Mouse (Mus musculus): ENCODE measurements around the gene Slc34a1.

Gene Slc34a1

DNA sequence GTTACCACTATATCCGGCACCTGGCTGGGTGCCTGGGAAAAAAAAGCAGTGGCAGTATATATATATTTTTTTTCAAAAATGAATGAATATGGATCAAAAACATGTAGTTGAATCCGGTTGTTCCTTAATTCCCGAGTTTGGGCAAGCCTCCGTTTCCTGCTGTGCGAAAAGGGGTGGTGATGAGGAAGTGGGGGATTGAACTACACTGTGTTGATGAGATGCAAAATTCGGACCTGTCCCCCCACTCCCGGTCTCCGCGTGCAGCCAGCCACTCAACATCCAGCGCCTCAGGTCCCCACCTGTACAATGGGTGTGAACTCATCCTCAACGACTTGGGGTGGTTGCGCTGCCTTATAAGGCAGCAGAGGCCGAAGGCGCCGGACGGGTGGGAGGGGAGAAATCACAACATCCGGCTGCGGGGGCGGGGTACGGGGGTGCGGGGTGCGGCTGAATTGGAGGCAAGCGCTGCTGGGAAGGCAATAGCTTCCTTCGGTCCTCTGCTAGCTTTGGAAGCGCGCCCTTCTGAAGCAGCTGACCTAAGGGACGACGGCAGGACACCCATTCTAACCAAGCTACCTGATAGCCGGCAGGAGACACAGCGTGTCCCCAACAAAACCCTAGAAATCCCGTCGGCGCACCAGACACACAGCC is 46.4 kb downstream of the Slc34a1 start:
- DNase-seq, result peak; percentile 83 to 90

DNA sequence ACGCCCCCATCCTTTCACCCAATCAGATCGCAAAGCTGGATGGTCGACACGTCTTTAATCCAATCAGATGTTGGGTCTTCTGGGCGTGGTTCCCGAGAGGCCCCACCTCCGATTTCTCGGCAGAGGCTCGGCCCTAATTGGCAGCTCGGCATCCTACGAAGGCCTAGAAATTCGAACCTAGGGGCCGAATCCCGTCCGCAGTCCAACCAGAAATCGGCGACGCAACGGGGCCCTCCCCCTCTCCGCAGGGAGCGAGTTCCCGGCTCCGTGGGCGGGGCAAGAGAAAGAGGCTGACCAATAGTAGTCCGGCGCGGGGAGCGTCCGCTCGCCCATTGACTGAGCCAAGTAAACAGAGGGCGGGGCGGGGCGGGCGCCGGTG is 46.9 kb downstream of the Slc34a1 start, which contains the start of gene Grk6:
Grk6 (plus strand) TSS at position 136 of the 379 bp plus-strand sequence.
- DNase-seq, result peak; percentile 99 to 100

DNA sequence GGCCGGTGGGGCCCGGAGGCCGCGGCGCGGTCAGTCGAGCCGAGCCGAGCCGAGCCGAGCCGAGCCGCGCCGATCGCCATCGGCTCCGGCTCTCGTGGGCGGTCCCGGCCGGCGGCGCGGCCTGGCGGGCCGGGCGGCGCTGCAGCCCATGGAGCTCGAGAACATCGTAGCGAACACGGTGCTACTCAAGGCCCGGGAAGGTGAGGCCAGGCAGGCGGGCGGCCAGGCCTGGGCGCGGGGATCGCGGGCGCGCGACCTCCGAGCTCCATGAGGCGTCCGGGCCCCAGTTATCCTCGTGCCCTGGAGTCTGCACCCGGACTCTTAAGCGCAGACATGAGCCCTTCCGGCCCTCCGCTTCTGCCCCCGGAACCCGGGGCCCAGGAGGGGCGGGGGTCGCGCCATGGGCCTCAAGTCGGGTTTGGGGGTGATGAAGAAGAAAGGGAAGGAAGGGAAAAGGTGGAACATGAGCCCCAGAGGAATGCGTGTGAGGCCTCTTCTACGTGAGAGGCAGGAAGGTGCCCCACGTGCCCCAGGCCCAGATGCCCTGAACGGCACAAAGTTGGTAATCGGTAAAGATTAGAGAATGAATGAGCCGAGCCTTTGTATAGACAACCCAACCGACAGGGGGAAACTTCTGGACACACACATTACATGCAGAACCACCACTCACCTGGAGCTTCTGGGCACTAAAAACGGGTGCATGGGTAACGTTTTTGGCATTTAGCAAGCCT is 47.5 kb downstream of the Slc34a1 start:
- no peak for DNase-seq

DNA sequence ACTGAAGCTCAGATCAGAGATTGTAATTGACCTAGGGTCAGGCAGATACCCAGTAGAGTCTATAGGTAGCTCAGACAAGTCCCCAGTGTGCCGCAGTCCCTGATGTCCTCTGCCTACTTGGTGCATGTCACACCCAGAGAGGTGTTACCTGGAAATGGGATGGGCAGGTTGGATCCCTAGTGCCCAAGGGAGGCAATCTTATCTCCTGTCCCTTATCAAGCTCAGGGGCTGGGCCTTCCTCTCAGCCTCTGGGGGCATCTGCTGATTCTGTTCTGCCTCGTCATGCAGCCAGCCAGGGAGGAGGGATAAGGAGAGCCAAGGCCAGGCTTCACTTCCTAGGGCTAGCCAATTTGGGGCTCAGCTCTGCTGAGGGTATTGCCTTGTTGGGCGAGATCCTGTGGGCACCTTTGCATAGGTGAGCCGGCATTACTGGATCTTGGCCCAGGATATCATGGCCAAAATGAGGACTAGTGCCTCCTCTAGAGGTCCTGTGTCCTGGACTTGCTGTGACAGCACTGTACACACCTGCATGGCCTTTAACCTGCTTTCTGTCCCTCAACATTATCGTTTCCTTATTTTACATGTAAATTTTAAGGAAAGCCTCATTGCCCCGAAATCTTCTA is 48.6 kb downstream of the Slc34a1 start:
- DNase-seq, result no peak

DNA sequence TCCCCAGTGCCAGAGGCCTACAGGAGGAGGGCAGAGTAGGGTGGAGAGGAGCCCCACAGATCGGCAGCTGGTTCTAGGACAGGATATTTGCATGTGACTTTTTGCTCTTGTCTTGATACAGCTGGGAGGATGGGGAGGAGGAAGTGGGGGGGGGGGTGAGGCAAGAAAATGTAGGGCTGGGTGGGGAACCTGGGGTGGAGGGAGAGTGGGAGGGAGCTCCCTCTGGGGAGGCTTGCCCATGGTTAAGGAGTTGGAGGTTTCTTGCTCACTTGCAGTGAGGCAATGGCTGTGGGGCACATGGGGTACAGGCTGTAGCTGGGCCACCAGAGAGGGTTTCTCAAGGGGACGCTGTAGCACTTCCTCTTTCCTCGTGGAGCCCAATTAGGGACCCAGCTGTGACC is 49.6 kb downstream of the Slc34a1 start:
- no peak for DNase-seq

DNA sequence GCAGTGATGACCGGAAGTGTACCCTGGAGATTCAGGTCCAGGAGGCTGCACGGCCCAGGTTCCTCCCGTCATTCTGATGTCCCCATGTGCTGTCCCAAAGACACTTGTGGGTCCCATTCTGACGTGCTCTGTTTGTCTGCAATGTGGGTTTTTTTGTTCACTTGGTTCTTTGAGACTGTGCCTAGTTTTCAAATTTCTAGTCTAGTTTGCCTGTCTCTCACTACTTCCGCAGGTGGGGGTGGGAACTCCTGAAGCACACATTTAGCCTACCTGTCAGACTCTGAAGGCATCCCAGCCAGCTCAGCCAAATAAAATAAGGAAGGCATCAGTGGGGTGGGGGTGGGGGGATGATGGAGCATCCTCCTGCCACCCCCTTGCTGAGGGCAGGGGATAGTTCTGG is 50.1 kb downstream of the Slc34a1 start:
- DNase-seq, result no peak

DNA sequence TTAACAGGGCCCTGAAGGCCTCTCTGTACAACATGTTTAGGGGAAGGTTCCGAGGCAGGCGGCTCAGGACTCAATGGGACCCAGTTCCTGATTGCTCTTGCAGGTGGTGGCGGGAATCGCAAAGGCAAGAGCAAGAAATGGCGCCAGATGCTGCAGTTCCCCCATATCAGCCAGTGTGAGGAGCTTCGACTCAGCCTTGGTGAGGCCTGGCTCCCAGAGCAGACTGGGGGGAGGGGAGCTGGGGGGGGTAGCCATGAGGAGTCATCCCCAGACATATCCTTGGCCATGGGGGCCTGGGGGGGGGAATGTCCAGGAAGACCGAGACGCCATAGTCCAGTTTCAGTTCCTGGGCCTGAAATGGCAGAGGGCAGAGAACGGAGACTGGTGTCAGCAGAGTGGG is 51.2 kb downstream of the Slc34a1 start:
- no peak for DNase-seq

DNA sequence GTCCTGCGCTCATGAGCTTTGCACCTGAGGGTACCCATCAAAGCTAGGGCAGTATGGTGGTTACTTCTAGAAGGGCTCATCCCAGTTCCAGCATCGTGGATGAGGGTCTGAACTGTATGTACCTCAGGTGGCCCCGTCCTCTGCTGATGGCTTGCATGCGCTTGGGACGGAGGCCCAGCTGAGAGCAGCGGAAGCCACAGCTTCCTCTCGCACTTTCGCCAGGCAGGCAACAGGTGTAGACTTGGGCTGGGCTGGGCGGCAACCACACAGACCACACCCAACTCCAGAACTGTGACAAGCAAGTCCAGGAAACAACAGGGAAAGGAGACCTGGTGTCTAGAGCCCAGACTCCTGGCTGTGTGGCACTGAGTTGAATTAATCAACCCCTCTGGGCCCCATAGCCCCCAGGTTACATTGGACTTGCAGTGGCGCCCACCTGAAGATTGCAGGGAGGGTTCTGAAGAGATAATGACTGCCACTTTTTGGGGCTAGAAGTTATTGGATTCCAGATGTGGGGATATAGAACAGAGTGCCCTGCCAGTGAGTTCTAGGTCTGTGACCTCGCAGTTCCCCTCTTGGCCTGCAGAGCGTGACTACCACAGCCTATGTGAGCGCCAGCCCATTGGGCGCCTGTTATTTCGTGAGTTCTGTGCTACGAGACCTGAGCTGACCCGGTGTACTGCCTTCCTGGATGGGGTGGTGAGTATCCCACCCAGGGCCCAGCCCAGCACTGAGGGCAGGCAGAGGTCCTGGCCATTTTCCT is 51.9 kb downstream of the Slc34a1 start:
- DNase-seq, result no peak

DNA sequence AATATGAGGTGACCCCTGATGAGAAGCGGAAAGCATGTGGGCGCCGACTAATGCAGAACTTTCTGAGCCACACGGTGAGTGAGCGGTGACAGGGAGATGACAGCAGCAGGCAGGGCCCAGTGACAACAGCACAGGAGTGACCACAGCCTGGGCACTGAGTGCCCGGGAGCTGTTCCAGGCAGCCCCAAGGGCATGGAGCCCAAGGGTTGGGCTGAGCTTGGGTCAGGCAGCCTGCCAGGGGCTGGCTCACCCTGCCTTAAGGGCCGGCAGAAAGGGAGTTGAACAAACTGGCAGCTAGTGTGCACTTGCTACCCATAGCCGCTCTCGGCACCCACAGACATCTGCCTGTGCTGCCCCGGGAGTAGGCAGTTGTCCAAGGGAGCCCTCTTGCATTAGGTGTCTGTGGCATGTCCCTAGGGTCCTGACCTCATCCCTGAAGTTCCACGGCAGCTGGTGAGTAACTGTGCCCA is 52.6 kb downstream of the Slc34a1 start:
- peak in 1 of 2 experiments; percentile 49 for DNase-seq

DNA sequence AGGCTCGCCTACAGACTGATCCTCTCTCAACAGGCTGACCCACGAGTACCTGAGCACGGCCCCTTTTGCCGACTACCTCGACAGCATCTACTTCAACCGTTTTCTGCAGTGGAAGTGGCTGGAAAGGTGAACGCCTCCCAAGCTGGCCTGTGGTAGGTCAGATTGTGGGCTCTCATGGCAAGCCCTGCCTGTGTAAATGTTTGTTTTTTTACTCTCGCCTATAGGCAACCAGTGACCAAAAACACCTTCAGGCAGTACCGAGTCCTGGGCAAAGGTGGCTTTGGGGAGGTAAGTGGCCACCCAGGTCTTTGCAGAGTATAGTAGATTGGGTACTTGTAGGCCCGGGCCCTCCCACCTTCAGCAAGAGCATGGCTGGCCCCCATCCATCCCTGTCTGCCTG is 53.3 kb downstream of the Slc34a1 start:
- no peak for DNase-seq

DNA sequence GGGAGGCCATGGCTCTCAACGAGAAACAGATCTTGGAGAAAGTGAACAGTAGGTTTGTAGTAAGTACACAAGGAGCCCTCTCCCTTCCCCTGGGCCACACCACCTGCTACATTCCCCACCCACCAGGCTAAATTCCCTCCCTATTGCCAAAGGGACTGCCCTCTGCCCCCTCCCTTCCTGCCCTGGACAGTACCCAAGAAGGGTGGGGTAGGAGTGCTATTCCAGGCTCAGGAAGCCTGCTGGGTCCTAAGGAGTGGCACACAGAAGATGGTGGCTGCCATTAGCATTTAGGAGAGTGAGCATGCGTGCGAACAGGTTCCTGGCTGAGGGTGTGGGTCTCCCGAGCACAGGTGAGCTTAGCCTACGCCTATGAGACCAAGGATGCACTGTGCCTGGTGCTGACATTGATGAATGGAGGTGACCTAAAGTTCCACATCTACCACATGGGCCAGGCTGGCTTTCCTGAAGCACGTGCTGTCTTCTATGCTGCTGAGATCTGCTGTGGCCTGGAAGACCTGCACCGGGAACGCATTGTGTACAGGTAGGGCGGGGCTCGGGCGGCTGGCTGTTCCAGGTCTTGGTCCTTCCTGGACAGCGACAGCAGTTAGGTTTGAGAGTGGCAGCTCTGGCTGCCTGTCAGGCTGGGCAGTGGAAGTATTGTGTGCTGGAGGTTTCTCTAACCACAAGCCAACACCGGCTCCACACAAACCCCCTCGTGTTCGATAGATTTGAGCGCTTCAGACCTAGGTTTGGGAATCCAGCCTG is 54.0 kb downstream of the Slc34a1 start:
- peak; percentile 56 to 67 for DNase-seq

DNA sequence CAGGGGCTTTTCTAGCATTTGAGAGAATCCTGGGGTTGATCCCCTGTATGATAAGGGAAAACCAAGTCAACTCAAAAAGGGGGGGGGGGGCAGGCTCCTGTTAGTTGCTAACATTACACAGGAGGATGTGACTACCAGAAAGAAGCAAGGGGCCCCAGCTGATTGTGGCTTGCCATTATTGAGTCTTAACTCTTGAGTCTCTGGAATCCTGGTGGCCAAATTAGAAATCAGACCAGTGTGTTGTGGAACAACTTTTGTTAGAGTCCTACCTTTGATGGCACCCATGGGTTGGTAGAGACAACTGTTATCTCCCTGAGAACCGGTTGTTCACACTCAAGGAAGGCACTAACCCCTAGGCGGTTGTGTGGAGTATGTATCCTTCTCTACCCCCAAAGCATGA is 65.0 kb downstream of the Slc34a1 start:
- no peak for DNase-seq

DNA sequence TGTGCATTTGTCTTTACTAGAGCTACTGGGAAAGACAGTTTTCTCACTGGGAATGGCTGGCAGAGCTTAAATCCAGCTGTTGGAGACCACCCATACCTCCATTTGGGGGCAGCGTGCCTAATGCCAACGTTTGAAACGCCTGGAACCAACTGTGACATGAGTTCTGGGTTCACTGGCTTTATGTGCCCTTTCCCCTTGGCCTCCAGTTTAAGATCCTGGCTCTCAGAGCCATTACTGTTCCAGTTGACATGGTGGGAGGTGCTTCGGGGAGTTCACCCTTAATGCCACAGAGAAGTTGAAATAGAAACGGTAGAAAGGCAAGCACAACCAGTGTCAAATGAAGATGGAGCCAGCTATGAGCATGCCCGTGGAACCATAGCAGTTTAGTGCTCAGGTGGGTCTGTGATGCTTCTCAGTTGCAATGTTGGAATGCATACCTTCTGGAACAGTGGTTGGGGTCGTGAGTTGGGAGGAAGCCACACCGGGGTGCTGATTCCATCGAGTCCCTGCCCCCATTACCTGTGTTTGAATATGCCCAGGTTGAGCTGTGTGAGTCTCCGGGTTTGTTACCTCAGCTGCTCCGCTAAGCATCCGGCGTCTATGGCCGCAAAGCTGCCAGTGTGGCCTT is 65.5 kb downstream of the Slc34a1 start:
- no peak for DNase-seq

DNA sequence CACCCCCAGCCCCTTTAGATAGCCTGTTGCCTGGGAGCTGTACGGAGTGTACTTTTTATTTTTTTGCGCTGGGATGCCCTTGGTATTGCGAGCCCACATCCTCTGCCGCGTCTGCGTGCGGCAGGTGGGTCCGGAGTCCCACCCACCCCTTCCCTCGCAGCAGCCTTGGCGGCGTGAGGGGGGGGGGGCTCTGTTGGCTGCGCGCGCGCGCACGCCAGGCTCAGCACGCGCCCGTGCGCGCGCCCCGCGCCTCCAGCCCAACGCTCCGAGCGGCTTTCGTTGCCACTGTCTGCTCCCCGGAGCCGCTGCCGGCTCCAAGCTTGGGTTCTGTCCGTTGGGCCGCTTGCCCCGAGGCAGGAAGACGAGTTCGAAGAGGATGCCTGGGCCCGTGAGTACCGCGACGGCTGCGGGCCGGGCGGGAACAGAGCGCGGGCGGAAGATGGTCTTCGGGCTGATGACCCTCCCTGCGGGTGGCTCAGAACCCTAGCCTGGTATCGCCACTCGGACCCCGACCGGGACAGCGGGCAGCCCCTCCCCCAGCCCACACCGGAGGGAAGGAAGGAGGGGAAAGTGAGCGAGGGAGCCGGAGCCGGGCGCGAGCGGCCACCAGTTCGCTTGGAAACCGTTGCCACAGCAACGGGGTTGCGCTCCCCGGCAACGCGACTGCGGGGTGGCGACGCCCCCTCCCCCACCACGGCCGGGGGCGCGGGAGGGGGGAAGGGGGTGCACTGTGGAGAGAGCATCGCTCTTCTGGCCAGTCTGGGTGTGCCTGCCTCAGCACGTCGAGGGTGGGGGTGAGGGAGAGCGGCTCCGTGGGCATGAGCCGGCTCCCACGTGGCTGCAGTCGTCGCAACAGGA is 66.3 kb downstream of the Slc34a1 start, which contains the start of gene Prr7:
Prr7 (plus strand) TSS at position 241 of the 858 bp plus-strand sequence.
- DNase-seq, result peak in 1 of 2 experiments; percentile 48

DNA sequence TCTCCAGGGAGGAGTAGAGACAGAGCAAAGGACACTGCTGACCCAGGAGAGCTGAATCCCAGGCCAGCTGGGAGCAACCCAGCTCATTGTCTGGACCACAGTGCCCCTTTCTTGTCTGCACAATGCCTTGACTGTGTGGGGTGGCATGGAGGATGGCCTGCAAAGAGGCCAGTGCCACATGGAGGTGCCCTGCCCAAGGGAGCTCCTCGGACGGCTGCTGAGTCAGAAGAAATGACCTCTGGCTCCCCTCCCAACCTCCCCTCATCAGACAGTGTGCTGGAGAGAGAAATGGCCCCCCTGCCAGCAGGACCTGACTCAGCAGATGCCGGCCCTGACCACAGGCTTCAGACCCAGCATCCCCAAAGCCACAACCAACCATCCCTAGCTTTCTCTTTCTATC is 67.2 kb downstream of the Slc34a1 start:
- no peak for DNase-seq

Data from kidney, postnatal 36 days (tissue).